Mouse (Mus musculus): ENCODE measurements around the gene Slc29a1. TPM values are rescaled to one million over a fixed set of nuclear protein-coding genes. Genes with fewer than 3 reads are reported as not detected.
A peak's percentile ranks its signal among the peaks of the same experiment; 100 is the strongest.

Slc29a1 gene
- polyA plus RNA-seq, 1 experiment from 2014 or later: 53.4 TPM

- peaks cover 69% of the 10 kb centered on the region for H3K27me3 ChIP-seq (replicated peaks; ENCODE audit: low read depth, poor library complexity, severe bottlenecking)
- WGBS: under 1% methylated on average over 27 of the region's 29 CpGs
- H3K36me3 ChIP-seq (replicated peaks): peaks cover 14% of the 10 kb centered on the region
- H3K9me3 ChIP-seq: no peaks in the 10 kb centered on the region
- H3K4me1 ChIP-seq: peaks cover 55% of the 10 kb centered on the region
- peak within 1 kb of the TSS; percentile 98 for H3K27ac ChIP-seq (replicated peaks)
- peak within 1 kb of the TSS; percentile 95 for H3K4me3 ChIP-seq
- peak; percentile 88 for DNase-seq (ENCODE audit: low spot score)
Measured at GRCm38 (mm10) chr17:45549617-45550181, 49.7 kb downstream of the Slc29a1 start, which contains the start of gene Tmem151b. TSS of gene Tmem151b (minus strand) at chr17:45549677.

GRCm38 (mm10) chr17:45548541-45549512 lies 50.6 kb downstream of the Slc29a1 start:
- peak overlapping the region; percentile 95 for H3K4me3 ChIP-seq
- peaks cover 64% of the 10 kb centered on the region for H3K4me1 ChIP-seq
- H3K9me3 ChIP-seq: no peaks in the 10 kb centered on the region
- peak overlapping the region; percentile 98 for H3K27ac ChIP-seq (replicated peaks)
- WGBS: 3% methylated on average over 64 of the region's 68 CpGs
- H3K36me3 ChIP-seq (replicated peaks): peaks cover 17% of the 10 kb centered on the region
- peaks cover 78% of the 10 kb centered on the region for H3K27me3 ChIP-seq (replicated peaks; ENCODE audit: low read depth, poor library complexity, severe bottlenecking)
- DNase-seq (ENCODE audit: low spot score): peak; percentile 87

DNA sequence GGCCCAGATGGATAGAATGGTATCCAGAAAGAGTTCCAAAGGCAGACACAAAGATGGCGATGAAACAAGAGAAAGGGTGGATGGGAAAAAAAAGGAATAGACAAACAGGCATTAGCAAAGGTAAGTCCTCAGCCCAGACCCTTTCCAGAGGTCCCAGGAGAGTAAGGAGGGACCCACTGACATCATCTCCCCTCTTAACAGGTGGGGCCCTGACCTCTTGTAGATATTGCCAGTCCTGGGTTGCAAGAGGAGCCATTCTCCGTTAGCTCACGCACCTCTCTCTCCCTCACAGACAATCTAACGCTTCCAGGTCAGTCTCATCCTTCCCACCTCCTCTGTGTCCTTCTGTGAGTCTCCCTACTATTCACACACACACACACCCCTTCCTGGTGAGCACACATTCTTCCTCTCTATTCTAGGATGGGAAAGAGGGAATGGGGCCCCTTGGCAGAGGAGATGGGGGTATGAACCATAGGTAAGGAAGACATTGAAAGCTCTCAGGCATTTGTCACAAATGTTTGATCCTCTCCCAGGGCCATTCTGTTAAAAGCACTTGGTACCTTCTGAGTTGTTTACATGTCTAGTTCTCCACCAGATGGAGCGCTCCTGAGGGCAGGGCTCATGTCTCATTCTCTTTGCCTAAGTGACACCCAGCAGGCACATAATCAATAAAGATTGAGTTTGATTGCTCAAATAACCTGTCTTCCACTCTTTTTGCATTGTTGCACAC lies 51.8 kb downstream of the Slc29a1 start:
- Histone ChIP-seq H3K4me1 (peaks cover 64% of the 10 kb centered on the region), H3K27me3 (replicated peaks; ENCODE audit: low read depth, poor library complexity, severe bottlenecking) (peaks cover 83% of the 10 kb centered on the region), H3K36me3 (replicated peaks) (peaks cover 17% of the 10 kb centered on the region), H3K27ac (replicated peaks) (no peak overlapping the region), H3K9me3 (no peaks in the 10 kb centered on the region), H3K4me3 (peak overlapping the region; percentile 95; the same call in 1 of the 2 replicates)
- DNase-seq (ENCODE audit: low spot score): no peak
- WGBS: 72% methylated on average over 5 of the region's 5 CpGs

- Histone ChIP-seq H3K27ac (replicated peaks) (no peak overlapping the region), H3K4me3 (no peak overlapping the region), H3K36me3 (replicated peaks) (peaks cover 17% of the 10 kb centered on the region), H3K4me1 (peaks cover 62% of the 10 kb centered on the region), H3K27me3 (replicated peaks; ENCODE audit: low read depth, poor library complexity, severe bottlenecking) (peaks cover 90% of the 10 kb centered on the region), H3K9me3 (no peaks in the 10 kb centered on the region)
- no peak for DNase-seq (ENCODE audit: low spot score)
- 66% methylated on average over 16 of the region's 16 CpGs for WGBS
Measured at GRCm38 (mm10) chr17:45546941-45547340, 52.5 kb downstream of the Slc29a1 start.

- H3K4me3 ChIP-seq: peak overlapping the region; percentile 51
- DNase-seq (ENCODE audit: low spot score): peak; percentile 53
- peak overlapping the region; percentile 19; the same call in 1 of the 2 replicates for H3K27ac ChIP-seq (replicated peaks)
- H3K4me1 ChIP-seq: peaks cover 47% of the 10 kb centered on the region
- H3K36me3 ChIP-seq (replicated peaks): peaks cover 17% of the 10 kb centered on the region
- WGBS: 5% methylated on average over 74 of the region's 74 CpGs
- no peaks in the 10 kb centered on the region for H3K9me3 ChIP-seq
- peaks cover 93% of the 10 kb centered on the region for H3K27me3 ChIP-seq (replicated peaks; ENCODE audit: low read depth, poor library complexity, severe bottlenecking)
Measured at GRCm38 (mm10) chr17:45545278-45545961, 54.0 kb downstream of the Slc29a1 start.

GRCm38 (mm10) chr17:45544873-45545277 lies 54.5 kb downstream of the Slc29a1 start:
- WGBS: 2% methylated on average over 46 of the region's 46 CpGs
- H3K27ac ChIP-seq (replicated peaks): peak overlapping the region; percentile 19; the same call in 1 of the 2 replicates
- peak overlapping the region; percentile 51 for H3K4me3 ChIP-seq
- H3K27me3 ChIP-seq (replicated peaks; ENCODE audit: low read depth, poor library complexity, severe bottlenecking): peaks cover 93% of the 10 kb centered on the region
- H3K4me1 ChIP-seq: peaks cover 42% of the 10 kb centered on the region
- peaks cover 17% of the 10 kb centered on the region for H3K36me3 ChIP-seq (replicated peaks)
- DNase-seq (ENCODE audit: low spot score): no peak
- no peaks in the 10 kb centered on the region for H3K9me3 ChIP-seq

GRCm38 (mm10) chr17:45544001-45544872 lies 55.2 kb downstream of the Slc29a1 start:
- DNase-seq (ENCODE audit: low spot score): peak; percentile 47
- 5% methylated on average over 24 of the region's 24 CpGs for WGBS
- peak overlapping the region; percentile 51 for H3K4me3 ChIP-seq
- 0 out of 2 replicates have a peak overlapping the region, but pooled peaks have one; percentile 19 for H3K27ac ChIP-seq (replicated peaks)
- H3K36me3 ChIP-seq (replicated peaks): peaks cover 17% of the 10 kb centered on the region
- peaks cover 36% of the 10 kb centered on the region for H3K4me1 ChIP-seq
- no peaks in the 10 kb centered on the region for H3K9me3 ChIP-seq
- H3K27me3 ChIP-seq (replicated peaks; ENCODE audit: low read depth, poor library complexity, severe bottlenecking): peaks cover 100% of the 10 kb centered on the region

GRCm38 (mm10) chr17:45543115-45543514 lies 56.3 kb downstream of the Slc29a1 start:
- DNase-seq (ENCODE audit: low spot score): no peak

DNA sequence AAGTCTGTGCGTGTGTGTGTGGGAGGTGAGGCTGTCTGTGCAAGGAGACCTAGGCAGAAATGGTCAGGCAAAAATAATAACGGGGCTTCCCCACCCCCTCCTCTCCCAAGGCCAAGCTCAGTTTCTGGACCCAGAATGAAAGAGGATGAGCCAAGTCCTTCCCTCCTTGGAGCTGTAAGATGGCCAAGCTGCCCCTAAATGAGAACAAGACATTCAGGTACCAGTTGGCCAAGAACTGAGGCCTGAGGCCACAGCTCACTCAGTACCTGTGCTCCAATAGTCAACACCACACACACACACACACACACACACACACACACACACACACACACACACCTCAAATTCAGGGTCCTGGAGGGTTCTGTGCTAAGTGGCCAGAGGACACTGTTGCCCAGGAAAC lies 56.7 kb downstream of the Slc29a1 start:
- 80% methylated on average over 2 of the region's 2 CpGs for WGBS
- peaks cover 25% of the 10 kb centered on the region for H3K4me1 ChIP-seq

More at GRCm38 (mm10) chr17:45543115-45543514, 56.3 kb downstream of the Slc29a1 start:
- H3K27ac ChIP-seq (replicated peaks): no peak overlapping the region
- H3K27me3 ChIP-seq (replicated peaks; ENCODE audit: low read depth, poor library complexity, severe bottlenecking): peaks cover 100% of the 10 kb centered on the region
- no peak overlapping the region for H3K4me3 ChIP-seq
- WGBS: 21% methylated on average over 1 of the region's 1 CpGs
- H3K4me1 ChIP-seq: peaks cover 25% of the 10 kb centered on the region
- no peaks in the 10 kb centered on the region for H3K9me3 ChIP-seq
- H3K36me3 ChIP-seq (replicated peaks): peaks cover 17% of the 10 kb centered on the region

DNA sequence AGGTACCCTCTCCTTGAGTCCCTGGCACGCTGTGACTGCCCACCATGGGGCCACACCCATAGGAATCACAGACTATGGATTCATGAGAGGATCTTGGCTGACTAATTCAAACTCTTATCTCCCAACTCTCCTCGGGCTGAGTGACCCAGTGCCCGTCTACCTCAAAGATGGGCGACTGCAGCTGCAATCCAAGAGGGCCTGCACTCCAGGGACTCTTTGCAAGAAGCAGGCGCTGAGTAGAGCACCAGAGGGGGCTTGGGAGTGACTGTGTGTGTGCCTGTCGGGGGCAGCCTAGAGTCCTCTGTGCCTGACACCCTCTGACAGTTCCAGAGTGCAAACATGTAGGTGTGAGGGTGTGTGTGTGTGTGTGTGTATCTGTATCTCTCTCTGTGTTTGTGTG lies 57.3 kb downstream of the Slc29a1 start:
- H3K27ac ChIP-seq (replicated peaks): no peak overlapping the region
- H3K9me3 ChIP-seq: no peaks in the 10 kb centered on the region
- 42% methylated on average over 6 of the region's 6 CpGs for WGBS
- peaks cover 97% of the 10 kb centered on the region for H3K27me3 ChIP-seq (replicated peaks; ENCODE audit: low read depth, poor library complexity, severe bottlenecking)
- no peak overlapping the region for H3K4me3 ChIP-seq
- H3K4me1 ChIP-seq: peaks cover 25% of the 10 kb centered on the region
- DNase-seq (ENCODE audit: low spot score): no peak
- H3K36me3 ChIP-seq (replicated peaks): peaks cover 17% of the 10 kb centered on the region

More for the DNA sequence above, 56.7 kb downstream of the Slc29a1 start:
- Histone ChIP-seq H3K9me3 (no peaks in the 10 kb centered on the region), H3K36me3 (replicated peaks) (peaks cover 17% of the 10 kb centered on the region), H3K4me3 (no peak overlapping the region), H3K27me3 (replicated peaks; ENCODE audit: low read depth, poor library complexity, severe bottlenecking) (peaks cover 100% of the 10 kb centered on the region), H3K27ac (replicated peaks) (no peak overlapping the region)
- DNase-seq (ENCODE audit: low spot score): no peak

GRCm38 (mm10) chr17:45539664-45540063 lies 59.7 kb downstream of the Slc29a1 start:
- WGBS: 85% methylated on average over 21 of the region's 21 CpGs
- no peak for DNase-seq (ENCODE audit: low spot score)
- peaks cover 97% of the 10 kb centered on the region for H3K27me3 ChIP-seq (replicated peaks; ENCODE audit: low read depth, poor library complexity, severe bottlenecking)
- peaks cover 4% of the 10 kb centered on the region for H3K36me3 ChIP-seq (replicated peaks)
- H3K9me3 ChIP-seq: no peaks in the 10 kb centered on the region
- H3K4me3 ChIP-seq: no peak overlapping the region
- H3K4me1 ChIP-seq: peaks cover 9% of the 10 kb centered on the region
- no peak overlapping the region for H3K27ac ChIP-seq (replicated peaks)
